24 mouse cellular contexts compared by ENCODE assay signal in the genomic region with DNA sequence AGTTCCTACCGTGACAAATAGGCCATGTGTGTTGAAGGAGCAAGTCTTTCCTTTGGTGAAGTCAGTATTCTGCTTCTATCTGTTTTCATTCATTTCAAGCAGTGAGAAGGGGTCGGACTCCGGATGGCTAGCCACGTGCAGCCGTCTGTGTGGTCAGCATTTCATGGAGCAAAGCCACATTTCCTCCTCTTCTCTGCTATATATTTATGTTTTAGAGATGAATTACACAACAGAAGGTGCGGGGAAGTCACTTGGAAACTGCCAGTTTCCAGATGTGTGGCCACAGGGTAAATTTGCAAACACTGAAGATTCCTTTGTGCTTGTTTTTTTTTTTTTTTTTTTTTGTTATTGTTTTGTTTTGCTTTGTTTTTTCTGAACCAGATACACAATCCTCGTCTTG.
A peak's percentile ranks its signal among the peaks of the same experiment; 100 is the strongest.
DNase-seq lines count a peak whose midpoint lies in the region; ATAC-seq lines count a peak whose summit lies in the region.
"Had no signal": no experiment of that assay in that cellular context is flagged by ENCODE, and none has a peak within 500 bp of the region (broad histone marks: within the 10 kb centered on the region; RNA-seq: fewer than 3 reads in every experiment).

No protein-coding gene starts in this region.

- DNase-seq in kidney, adult 11 months: no peak
- peak; percentile 48 for DNase-seq in 3T3-L1 (ENCODE audit: low read depth, low spot score)
- no peak for DNase-seq in limb, embryonic 11.5 days (ENCODE audit: low spot score)
- DNase-seq in embryo, embryonic 10 days (ENCODE audit: low spot score): no peak
- DNase-seq: adrenal gland, adult 2 months; gastrocnemius, postnatal 14 days; heart, adult 2 months; heart, postnatal 36 days; kidney, adult 9 months; layer of hippocampus, adult 9-11 months; liver, postnatal 0 days; thymus, postnatal 36 days had no signal

- no peak overlapping the region for H3K4me3 ChIP-seq in kidney, embryonic 15.5 days (replicated peaks)
- no peak overlapping the region for H3K4me3 ChIP-seq in limb, embryonic 11.5 days (ENCODE audit: low read depth, low read length)
- H3K4me3 ChIP-seq: forebrain, embryonic 10.5 days; heart, adult 2 months; heart, embryonic 13.5 days; hindbrain, embryonic 13.5 days; limb, embryonic 12.5 days; stomach, embryonic 15.5 days had no signal

- H3K4me1 ChIP-seq in kidney, embryonic 15.5 days: peaks cover 10% of the 10 kb centered on the region; the same call in 1 of the 2 replicates
- H3K4me1 ChIP-seq in limb, embryonic 11.5 days (ENCODE audit: control insufficient read depth, insufficient read depth, low read length): peaks cover 6% of the 10 kb centered on the region; the same call in 1 of the 2 replicates

- 21% methylated on average over 7 of the region's 7 CpGs for WGBS in kidney, embryonic 15.5 days
- WGBS in limb, embryonic 11.5 days: 48% methylated on average over 7 of the region's 7 CpGs

- no peaks in the 10 kb centered on the region for H3K36me3 ChIP-seq in kidney, embryonic 15.5 days
- no peaks in the 10 kb centered on the region for H3K36me3 ChIP-seq in limb, embryonic 11.5 days (ENCODE audit: control insufficient read depth, insufficient read depth, low read length)
- H3K36me3 ChIP-seq: forebrain, embryonic 10.5 days; hindbrain, embryonic 13.5 days; limb, embryonic 12.5 days; stomach, embryonic 15.5 days had no signal

- no peak overlapping the region for H3K4me2 ChIP-seq in kidney, embryonic 15.5 days
- no peak overlapping the region for H3K4me2 ChIP-seq in limb, embryonic 11.5 days (ENCODE audit: low read depth, severe bottlenecking)
- H3K4me2 ChIP-seq: liver, embryonic 11.5 days; midbrain, embryonic 11.5 days; stomach, embryonic 15.5 days had no signal

- H3K27me3 ChIP-seq in kidney, embryonic 15.5 days: no peaks in the 10 kb centered on the region
- no peaks in the 10 kb centered on the region for H3K27me3 ChIP-seq in limb, embryonic 11.5 days (ENCODE audit: control insufficient read depth, insufficient read depth, low read length)
- H3K27me3 ChIP-seq: heart, embryonic 13.5 days; hindbrain, embryonic 13.5 days; limb, embryonic 12.5 days; Patski; stomach, embryonic 15.5 days had no signal

- ATAC-seq in kidney, embryonic 15.5 days (replicated peaks; ENCODE audit: low FRiP score): peak; percentile 54; the same call in 1 of the 2 replicates
- peak; percentile 47 for ATAC-seq in common myeloid progenitor, adult 5-6 weeks (replicated peaks; ENCODE audit: low read depth, poor library complexity, severe bottlenecking)
- no peak for ATAC-seq in limb, embryonic 11.5 days (ENCODE audit: insufficient number of reproducible peaks, low FRiP score, low TSS enrichment, low read depth)
- no peak for ATAC-seq in erythroid progenitor cell, adult 5-6 weeks (replicated peaks; ENCODE audit: low FRiP score, poor library complexity, severe bottlenecking)
- ATAC-seq: liver, postnatal 0 days; Patski had no signal

- H3K27ac ChIP-seq in kidney, embryonic 15.5 days: no peak overlapping the region
- 0 out of 2 replicates have a peak overlapping the region, but pooled peaks have one; percentile 0 for H3K27ac ChIP-seq in limb, embryonic 11.5 days (replicated peaks; ENCODE audit: low read depth, low read length)
- H3K27ac ChIP-seq: forebrain, embryonic 10.5 days; heart, adult 2 months; heart, embryonic 13.5 days; limb, embryonic 12.5 days; macrophage; stomach, embryonic 15.5 days had no signal

- no peaks in the 10 kb centered on the region for H3K9me3 ChIP-seq in kidney, embryonic 15.5 days (replicated peaks)
- H3K9me3 ChIP-seq in limb, embryonic 11.5 days (ENCODE audit: control insufficient read depth, low read length): no peaks in the 10 kb centered on the region; the same call in 1 of the 2 replicates
- H3K9me3 ChIP-seq: forebrain, embryonic 10.5 days; stomach, embryonic 15.5 days had no signal

- H3K9ac ChIP-seq in kidney, embryonic 15.5 days: no peak overlapping the region
- no peak overlapping the region for H3K9ac ChIP-seq in limb, embryonic 11.5 days (ENCODE audit: low read length)
- H3K9ac ChIP-seq: heart, embryonic 13.5 days; hindbrain, embryonic 13.5 days; limb, embryonic 12.5 days; liver, postnatal 0 days; stomach, embryonic 15.5 days had no signal

Comparison
In these comparisons a context has a peak if more than half of its experiments do, and no peak if none do; other contexts are left out.
1. ATAC-seq: peak in kidney, embryonic 15.5 days (single experiment) and common myeloid progenitor, adult 5-6 weeks (single experiment); none in limb, embryonic 11.5 days (single experiment) and erythroid progenitor cell, adult 5-6 weeks (single experiment).